Mouse (Mus musculus) intestine, postnatal 0 days (tissue): ENCODE results near the gene Trim50. TPM values are rescaled to one million over a fixed set of nuclear protein-coding genes. Genes with fewer than 3 reads are reported as not detected.

ENCODE experiments used
- ATAC-seq: fragments of 200-750 bp; cut with Nextera tagmentation; 2 replicates; pipeline ENCODE4 v1.8.0; 2017; ENCODE audit warnings: mild to moderate bottlenecking, moderate TSS enrichment, moderate library complexity
- H3K27ac ChIP-seq: fragments of 300-500 bp; sonication (generic); 2 replicates; pipeline ENCODE4 v1.5.1; 2014; ENCODE audit warnings: mild to moderate bottlenecking, low read depth, low read length, moderate library complexity
- H3K27me3 ChIP-seq: fragments of 300-500 bp; sonication (generic); replicated peaks from 2 replicates; pipeline ENCODE4 v1.6.1; 2014; ENCODE audit warnings: low read length, mixed read lengths; ENCODE audit not compliant: control insufficient read depth, insufficient read depth
- H3K36me3 ChIP-seq: fragments of 300-500 bp; sonication (generic); 2 replicates; pipeline ENCODE4 v1.6.1; 2014; ENCODE audit warnings: mild to moderate bottlenecking, moderate library complexity; ENCODE audit not compliant: control insufficient read depth, insufficient read depth
- H3K4me1 ChIP-seq: fragments of 300-500 bp; sonication (generic); replicated peaks from 2 replicates; pipeline ENCODE4 v1.6.1; 2014; ENCODE audit warnings: antibody characterized with exemption, low read length, mixed read lengths; ENCODE audit not compliant: control insufficient read depth, insufficient read depth
- H3K4me2 ChIP-seq: fragments of 300-500 bp; sonication (generic); replicated peaks from 2 replicates; pipeline ENCODE4 v1.6.1; 2014; ENCODE audit warnings: low read depth, mild to moderate bottlenecking, moderate library complexity
- H3K4me3 ChIP-seq: fragments of 300-500 bp; sonication (generic); 2 replicates; pipeline ENCODE4 v1.5.1; 2014; ENCODE audit warnings: low read depth, low read length
- H3K9ac ChIP-seq: fragments of 300-500 bp; sonication (generic); 2 replicates; pipeline ENCODE4 v1.6.1; 2014; ENCODE audit warnings: mild to moderate bottlenecking, low read depth, low read length
- H3K9me3 ChIP-seq: fragments of 300-500 bp; sonication (generic); 2 replicates; pipeline ENCODE4 v1.6.1; 2016; ENCODE audit warnings: mixed run types; ENCODE audit not compliant: control insufficient read depth
- CTCF ChIP-seq: sonication (generic); IDR thresholded peaks from 2 replicates; pipeline ENCODE4 v1.5.1; 2016; ENCODE audit warnings: low read depth, mild to moderate bottlenecking, control low read depth, antibody characterized with exemption, moderate library complexity
- WGBS: fragments of 180-500 bp; shearing (Covaris S2); extraction: QIAGEN DNeasy Blood & Tissue Kit; methylation state at CpG from one replicate; pipeline ENCODE4 v1.1.7; 2014; 5-methylcytosine and 5-hydroxymethylcytosine counted together
- polyA plus RNA-seq: library from polyadenylated mRNA; unstranded; fragments of >200 nt; fragmentation: Nextera tagmentation; extraction: Ambion mirVana; gene quantifications from 2 replicates; pipeline ENCODE4 v1.2.1, GENCODE M21; 2015

Gene Trim50
- polyA plus RNA-seq: 0.24 and 0.30 TPM in 2 replicates

- no peak for TF ChIP-seq CTCF
- Histone ChIP-seq H3K9ac (no peak within 1 kb of the TSS), H3K9me3 (no peaks in the 10 kb centered on the region), H3K4me2 (no peak within 1 kb of the TSS), H3K27ac (no peak within 1 kb of the TSS), H3K4me3 (no peak within 1 kb of the TSS), H3K36me3 (no peaks in the 10 kb centered on the region), H3K4me1 (no peaks in the 10 kb centered on the region), H3K27me3 (no peaks in the 10 kb centered on the region)
- no peak for ATAC-seq
- whole genome bisulfite sequencing: 57% methylated on average over 9 of the region's 9 CpGs
Observed at GRCm38 (mm10) chr5:135352995-135353394, at the start of gene Trim50. Gene Trim50 (plus strand): TSS chr5:135353295.

GRCm38 (mm10) chr5:135306321-135306965 lies 46.7 kb upstream of the Trim50 start:
- no peak for ATAC-seq
- TF ChIP-seq CTCF: no peak
- Histone ChIP-seq H3K27me3 (no peaks in the 10 kb centered on the region), H3K4me3 (no peak overlapping the region), H3K36me3 (no peaks in the 10 kb centered on the region), H3K9me3 (no peaks in the 10 kb centered on the region), H3K4me2 (no peak overlapping the region), H3K27ac (no peak overlapping the region), H3K9ac (no peak overlapping the region), H3K4me1 (no peaks in the 10 kb centered on the region)
- WGBS: 23% methylated on average over 10 of the region's 10 CpGs

- no peak overlapping the region for H3K4me3 ChIP-seq
- H3K9me3 ChIP-seq: no peaks in the 10 kb centered on the region
- H3K36me3 ChIP-seq: no peaks in the 10 kb centered on the region
- no peak overlapping the region for H3K27ac ChIP-seq
- H3K4me2 ChIP-seq: no peak overlapping the region
- H3K9ac ChIP-seq: no peak overlapping the region
- no peaks in the 10 kb centered on the region for H3K4me1 ChIP-seq
- no peaks in the 10 kb centered on the region for H3K27me3 ChIP-seq
- WGBS: 74% methylated on average over 3 of the region's 3 CpGs
- TF ChIP-seq CTCF: no peak
- no peak for ATAC-seq
Observed at GRCm38 (mm10) chr5:135316177-135316576, 36.9 kb upstream of the Trim50 start.

GRCm38 (mm10) chr5:135319856-135320255 lies 33.2 kb upstream of the Trim50 start:
- H3K9me3 ChIP-seq: no peaks in the 10 kb centered on the region
- no peak overlapping the region for H3K27ac ChIP-seq
- H3K27me3 ChIP-seq: no peaks in the 10 kb centered on the region
- no peak for ATAC-seq
- no peak overlapping the region for H3K9ac ChIP-seq
- H3K4me1 ChIP-seq: no peaks in the 10 kb centered on the region
- TF ChIP-seq CTCF: peak; percentile 49; the same call in 1 of the 2 replicates
- no peak overlapping the region for H3K4me3 ChIP-seq
- H3K36me3 ChIP-seq: no peaks in the 10 kb centered on the region
- 53% methylated on average over 2 of the region's 2 CpGs for WGBS
- no peak overlapping the region for H3K4me2 ChIP-seq

GRCm38 (mm10) chr5:135322197-135322596 lies 30.9 kb upstream of the Trim50 start:
- no peak overlapping the region for H3K27ac ChIP-seq
- no peaks in the 10 kb centered on the region for H3K4me1 ChIP-seq
- no peak overlapping the region for H3K9ac ChIP-seq
- H3K4me3 ChIP-seq: no peak overlapping the region
- H3K4me2 ChIP-seq: no peak overlapping the region
- ATAC-seq: no peak
- 90% methylated on average over 1 of the region's 1 CpGs for WGBS
- no peaks in the 10 kb centered on the region for H3K36me3 ChIP-seq
- TF ChIP-seq CTCF: no peak
- H3K27me3 ChIP-seq: no peaks in the 10 kb centered on the region
- no peaks in the 10 kb centered on the region for H3K9me3 ChIP-seq

- Histone ChIP-seq H3K4me1 (no peaks in the 10 kb centered on the region), H3K9me3 (no peaks in the 10 kb centered on the region), H3K4me2 (no peak overlapping the region), H3K9ac (no peak overlapping the region), H3K4me3 (no peak overlapping the region), H3K27me3 (no peaks in the 10 kb centered on the region), H3K36me3 (no peaks in the 10 kb centered on the region), H3K27ac (no peak overlapping the region)
- WGBS: 42% methylated on average over 3 of the region's 3 CpGs
- TF ChIP-seq CTCF: no peak
- ATAC-seq: no peak
Observed at GRCm38 (mm10) chr5:135326121-135326659, 26.9 kb upstream of the Trim50 start.
